Mouse (Mus musculus) spleen, postnatal 10 days (tissue): Measurements from ENCODE around the gene Acsm2.
"Not testable (repeated sequence)": the region's sequence is repeated elsewhere in the genome, so short reads cannot be mapped to it uniquely, and the experiment has no call there.

ENCODE experiments used
- DNase-seq, 2 experiments: peaks; one replicate each; pipeline ENCODE4 v3.0.0; 2021 to 2022; ENCODE audit warnings: low spot score in 2 of 2

The Acsm2 gene

GRCm38 (mm10) chr7:119562476-119562875 is 8.3 kb downstream of the Acsm2 start:
- not testable (repeated sequence) for DNase-seq

GRCm38 (mm10) chr7:119594530-119595107 is 40.5 kb downstream of the Acsm2 start:
- DNase-seq: no peak

- no peak for DNase-seq
These were observed 41.2 kb downstream of the Acsm2 start for GRCm38 (mm10) chr7:119595306-119595705.

- no peak for DNase-seq
These were observed 42.4 kb downstream of the Acsm2 start for GRCm38 (mm10) chr7:119596536-119596935.

- no peak for DNase-seq
These were observed 47.2 kb downstream of the Acsm2 start for GRCm38 (mm10) chr7:119601195-119601953.

GRCm38 (mm10) chr7:119601954-119602317 is 47.8 kb downstream of the Acsm2 start:
- DNase-seq: no peak

GRCm38 (mm10) chr7:119604903-119605483 is 50.9 kb downstream of the Acsm2 start:
- DNase-seq: no peak

- DNase-seq: no peak
These were observed 52.0 kb downstream of the Acsm2 start for GRCm38 (mm10) chr7:119605926-119606663.

GRCm38 (mm10) chr7:119606664-119607076 is 52.5 kb downstream of the Acsm2 start, which contains the start of gene Acsm1:
Gene Acsm1 (plus strand): TSS chr7:119607026.
- DNase-seq: no peak

- DNase-seq: no peak
These were observed 53.8 kb downstream of the Acsm2 start for GRCm38 (mm10) chr7:119607796-119608515.

GRCm38 (mm10) chr7:119616531-119616930 is 62.4 kb downstream of the Acsm2 start:
- no peak for DNase-seq

- DNase-seq: no peak
These were observed 63.5 kb downstream of the Acsm2 start for GRCm38 (mm10) chr7:119617593-119617992.

GRCm38 (mm10) chr7:119618209-119618935 is 64.2 kb downstream of the Acsm2 start:
- no peak for DNase-seq

GRCm38 (mm10) chr7:119620157-119620556 is 66.0 kb downstream of the Acsm2 start:
- no peak for DNase-seq

- no peak for DNase-seq
These were observed 84.6 kb downstream of the Acsm2 start for GRCm38 (mm10) chr7:119638773-119639172.

- DNase-seq: no peak
These were observed 88.2 kb downstream of the Acsm2 start for GRCm38 (mm10) chr7:119642307-119642706.
